Mouse (Mus musculus): Measurements from ENCODE around the gene Rad23a. TPM values are rescaled to one million over a fixed set of nuclear protein-coding genes. Genes with fewer than 3 reads are reported as not detected.

Rad23a gene
- 615 and 707 TPM in 2 replicates for polyA plus RNA-seq (2012)

- TF ChIP-seq GATA1 (IDR thresholded peaks at IDR 0.05; ENCODE audit: low read length), result no peak
These were observed at the start of gene Rad23a for GRCm38 (mm10) chr8:84840248-84840999. Rad23a (minus strand) TSS chr8:84840665.

- no peak for TF ChIP-seq GATA1 (IDR thresholded peaks at IDR 0.05; ENCODE audit: low read length)
These were observed 48.7 kb upstream of the Rad23a start for GRCm38 (mm10) chr8:84889141-84889540.

DNA sequence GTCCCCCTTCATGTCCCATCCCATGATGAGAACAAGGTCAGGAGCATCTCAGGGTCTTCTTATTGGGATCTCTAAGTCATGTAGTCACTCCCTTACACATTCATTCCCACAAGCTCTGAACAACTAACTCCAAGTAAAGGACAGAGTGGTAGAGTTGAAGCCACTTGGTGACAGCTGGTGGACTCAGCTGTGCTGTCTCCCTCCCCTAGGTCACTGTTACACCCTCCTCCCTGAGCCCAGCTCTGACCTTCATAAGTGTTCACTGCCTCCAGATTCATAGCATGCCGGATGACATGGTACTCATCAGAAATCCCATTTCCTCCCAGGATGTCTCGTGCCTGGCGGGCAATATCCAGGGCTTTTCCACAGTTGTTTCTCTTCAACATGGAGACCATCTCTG is 47.8 kb upstream of the Rad23a start:
- no peak for TF ChIP-seq GATA1 (IDR thresholded peaks at IDR 0.05; ENCODE audit: low read length)

DNA sequence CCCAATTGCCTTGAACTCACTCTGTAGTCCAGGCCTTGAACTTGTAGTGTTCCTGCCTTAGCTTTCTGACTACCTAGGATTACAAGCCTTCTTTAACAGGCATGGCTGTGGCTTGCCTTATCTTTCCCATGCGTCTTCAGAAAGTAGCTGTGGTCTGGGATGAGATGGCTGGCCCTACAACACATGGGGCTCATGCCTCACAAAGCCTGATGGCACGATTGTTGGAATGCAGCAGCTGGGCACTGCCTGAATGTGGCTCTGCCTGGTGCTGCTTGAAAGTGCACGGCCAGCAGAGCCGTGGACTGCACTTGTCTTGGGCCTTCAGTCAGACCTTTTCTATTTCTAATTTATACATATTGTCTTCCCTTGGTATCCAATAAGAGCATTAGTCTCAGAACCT is 44.3 kb upstream of the Rad23a start:
- TF ChIP-seq GATA1 (IDR thresholded peaks at IDR 0.05; ENCODE audit: low read length), result no peak

- no peak for TF ChIP-seq GATA1 (IDR thresholded peaks at IDR 0.05; ENCODE audit: low read length)
These were observed 38.5 kb upstream of the Rad23a start for GRCm38 (mm10) chr8:84878915-84879314.

DNA sequence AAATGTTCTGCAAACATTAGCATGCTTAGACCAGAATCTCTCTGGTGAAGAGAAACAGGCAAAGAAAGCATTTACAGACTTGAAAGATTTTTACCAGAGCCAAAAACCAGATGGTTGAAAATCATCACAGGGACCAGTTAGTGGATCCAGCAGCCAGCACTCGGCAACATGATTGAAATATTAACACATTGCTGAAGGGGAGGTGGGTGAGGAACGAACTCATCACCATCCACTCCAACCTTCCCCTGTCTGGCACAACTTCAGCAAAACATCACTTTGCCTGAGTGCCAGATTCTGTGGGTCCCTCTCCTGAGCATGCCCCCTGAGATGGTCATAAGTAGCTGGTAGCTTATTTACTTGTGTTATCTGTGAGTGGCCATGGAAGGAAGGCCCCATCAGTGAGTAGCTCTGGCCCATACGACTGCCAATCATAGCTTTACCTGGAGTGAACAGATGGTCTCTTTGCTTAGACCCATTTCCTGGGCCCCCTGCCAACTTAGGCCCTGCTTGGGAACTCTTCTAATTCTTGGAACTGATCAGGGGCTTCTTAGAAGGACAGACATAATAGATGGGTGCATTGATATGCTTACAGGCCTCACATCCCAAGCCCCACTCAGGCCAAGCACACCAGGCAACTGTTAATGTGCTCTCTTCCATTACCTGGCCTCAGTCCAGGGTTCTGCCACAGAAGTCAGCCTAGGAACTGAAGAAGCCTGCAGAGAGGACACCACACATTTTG is 37.0 kb upstream of the Rad23a start:
- no peak for TF ChIP-seq GATA1 (IDR thresholded peaks at IDR 0.05; ENCODE audit: low read length)

GRCm38 (mm10) chr8:84874339-84874738 is 33.9 kb upstream of the Rad23a start:
- no peak for TF ChIP-seq GATA1 (IDR thresholded peaks at IDR 0.05; ENCODE audit: low read length)

DNA sequence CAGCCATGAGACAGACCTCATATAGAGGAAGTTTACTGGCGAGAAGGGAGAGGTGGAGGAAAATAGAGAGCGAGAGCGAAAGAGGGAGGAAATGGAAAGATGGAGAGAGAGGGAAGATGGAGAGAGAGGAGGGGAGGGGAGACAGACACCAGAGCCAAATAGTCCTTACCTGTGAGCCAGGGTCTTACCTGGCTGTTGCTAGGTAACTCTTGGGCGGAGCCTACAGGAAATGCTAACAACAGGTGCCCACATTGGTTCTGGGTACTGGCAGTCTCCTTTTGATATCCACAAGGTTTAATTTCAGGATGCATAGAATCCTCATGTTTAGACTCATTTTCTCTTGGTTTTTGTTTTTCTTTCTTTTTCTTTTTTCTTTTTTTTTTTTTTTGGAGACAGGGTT is 32.6 kb upstream of the Rad23a start:
- TF ChIP-seq GATA1 (IDR thresholded peaks at IDR 0.05; ENCODE audit: low read length), result no peak

- TF ChIP-seq GATA1 (IDR thresholded peaks at IDR 0.05; ENCODE audit: low read length), result no peak
These were observed 32.0 kb upstream of the Rad23a start for GRCm38 (mm10) chr8:84872309-84872965.

- TF ChIP-seq GATA1 (IDR thresholded peaks at IDR 0.05; ENCODE audit: low read length), result no peak
These were observed 31.2 kb upstream of the Rad23a start, which contains the start of gene Syce2 for GRCm38 (mm10) chr8:84871376-84872308. Syce2 (plus strand) TSS chr8:84872111.

- TF ChIP-seq GATA1 (IDR thresholded peaks at IDR 0.05; ENCODE audit: low read length), result no peak
These were observed 16.5 kb upstream of the Rad23a start, which contains the start of gene Farsa for GRCm38 (mm10) chr8:84856864-84857441. Farsa (plus strand) TSS chr8:84856989.

GRCm38 (mm10) chr8:84856434-84856833 is 16.0 kb upstream of the Rad23a start:
- TF ChIP-seq GATA1 (IDR thresholded peaks at IDR 0.05; ENCODE audit: low read length), result no peak

DNA sequence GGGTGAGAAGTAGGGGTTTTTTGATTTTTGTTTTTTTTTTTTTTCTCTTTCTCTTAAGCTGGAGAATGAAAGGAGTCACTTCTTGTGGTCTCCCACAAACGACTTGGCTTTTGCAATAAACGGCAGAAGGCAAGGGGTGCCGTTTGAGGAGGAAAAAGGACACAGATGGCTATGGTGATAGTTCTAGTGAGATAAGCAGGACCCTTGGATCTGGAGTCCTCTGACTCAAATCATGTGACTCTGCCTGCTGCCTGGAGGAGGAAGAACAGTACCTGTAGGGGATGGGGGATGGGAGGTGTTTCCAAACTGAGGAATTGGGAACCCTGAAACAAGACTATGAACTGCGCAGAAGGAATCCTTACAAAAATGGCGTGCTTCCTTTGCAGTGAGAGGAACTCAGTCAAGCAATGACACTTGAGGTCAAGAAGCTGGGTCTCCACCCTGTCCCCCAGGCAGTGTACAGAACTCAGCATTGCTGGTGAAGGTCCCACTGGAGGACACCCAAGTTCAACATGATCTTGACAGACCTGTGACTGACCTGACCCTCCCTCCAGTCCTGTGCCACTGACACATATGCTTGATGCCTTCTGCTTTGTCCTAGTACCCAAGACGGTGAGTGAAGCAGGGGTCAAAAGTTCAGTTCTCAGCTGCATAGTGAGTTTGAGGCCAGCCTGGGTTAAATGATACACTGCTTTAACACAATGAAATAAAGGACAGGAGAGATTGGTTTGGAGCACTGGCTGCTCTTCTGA is 7.4 kb upstream of the Rad23a start:
- peak; percentile 85 for TF ChIP-seq GATA1 (IDR thresholded peaks at IDR 0.05; ENCODE audit: low read length)
